Mouse (Mus musculus) kidney, postnatal 0 days (tissue): ENCODE measurements at regions not wholly inside any gene's neighbourhood (a gene's known extent, or its start where the extent isn't known, plus 50 kb on each side); places are given as distances from the start of the nearest gene placed in this dataset.

Experiments
- ATAC-seq: fragments of 200-750 bp; cut with Nextera tagmentation; replicated peaks from 2 replicates; pipeline ENCODE4 v1.8.0; 2017; ENCODE audit warnings: low read depth, moderate number of reproducible peaks, moderate TSS enrichment, moderate library complexity; ENCODE audit not compliant: low FRiP score
- DNase-seq: peaks from one replicate; pipeline ENCODE4 v3.0.0-alpha.2; 2016; ENCODE audit warnings: low spot score
- H3K27ac ChIP-seq: fragments of 300-500 bp; sonication (generic); 2 replicates; pipeline ENCODE4 v1.5.1; 2014; ENCODE audit warnings: mild to moderate bottlenecking
- H3K27me3 ChIP-seq: fragments of 300-500 bp; sonication (generic); 2 replicates; pipeline ENCODE4 v1.6.1; 2014; ENCODE audit warnings: low read length, mixed read lengths; ENCODE audit not compliant: insufficient read depth
- H3K36me3 ChIP-seq: fragments of 300-500 bp; sonication (generic); 2 replicates; pipeline ENCODE4 v1.6.1; 2014; ENCODE audit warnings: low read length, mixed read lengths; ENCODE audit not compliant: insufficient read depth
- H3K4me1 ChIP-seq: fragments of 300-500 bp; sonication (generic); replicated peaks from 2 replicates; pipeline ENCODE4 v1.6.1; 2014; ENCODE audit warnings: antibody characterized with exemption, low read length, mixed read lengths; ENCODE audit not compliant: insufficient read depth
- H3K4me2 ChIP-seq: fragments of 300-500 bp; sonication (generic); 2 replicates; pipeline ENCODE4 v1.6.1; 2014; ENCODE audit warnings: mild to moderate bottlenecking, low read length, moderate library complexity, mixed read lengths
- H3K4me3 ChIP-seq: fragments of 300-500 bp; sonication (generic); replicated peaks from 2 replicates; pipeline ENCODE4 v1.5.1; 2014; ENCODE audit warnings: low read depth, low read length
- H3K9ac ChIP-seq: fragments of 300-500 bp; sonication (generic); 2 replicates; pipeline ENCODE4 v1.6.1; 2014; ENCODE audit warnings: low read depth, low read length
- H3K9me3 ChIP-seq: fragments of 300-500 bp; sonication (generic); replicated peaks from 2 replicates; pipeline ENCODE4 v1.6.1; 2016; ENCODE audit warnings: low read length, inconsistent platforms, mixed read lengths
- CTCF ChIP-seq: IDR thresholded peaks from 2 replicates; pipeline ENCODE4 v1.5.1; 2016; ENCODE audit warnings: antibody characterized with exemption, low read depth, mild to moderate bottlenecking, moderate library complexity
- WGBS: fragments of 180-500 bp; shearing (Covaris S2); extraction: QIAGEN DNeasy Blood & Tissue Kit; methylation state at CpG from one replicate; pipeline ENCODE4 v1.1.7; 2014; 5-methylcytosine and 5-hydroxymethylcytosine counted together

- 79% methylated on average over 2 of the region's 2 CpGs for WGBS
- no peak for ATAC-seq
Measured at GRCm38 (mm10) chr7:83471111-83471510, 113.6 kb upstream of the Tmc3 start.

GRCm38 (mm10) chr7:83474471-83474870, 110.3 kb upstream of the Tmc3 start:
- Histone ChIP-seq H3K9me3 (no peaks in the 10 kb centered on the region), H3K4me1 (no peaks in the 10 kb centered on the region), H3K27ac (no peak overlapping the region), H3K4me3 (no peak overlapping the region), H3K4me2 (no peak overlapping the region), H3K36me3 (no peaks in the 10 kb centered on the region), H3K27me3 (no peaks in the 10 kb centered on the region), H3K9ac (no peak overlapping the region)
- no peak for TF ChIP-seq CTCF
- ATAC-seq (no peak), DNase-seq (no peak)
- 92% methylated on average over 2 of the region's 2 CpGs for WGBS

More at GRCm38 (mm10) chr7:83471111-83471510, 113.6 kb upstream of the Tmc3 start:
- Histone ChIP-seq H3K36me3 (no peaks in the 10 kb centered on the region), H3K4me1 (no peaks in the 10 kb centered on the region), H3K9me3 (no peaks in the 10 kb centered on the region), H3K27ac (no peak overlapping the region), H3K4me3 (no peak overlapping the region), H3K4me2 (no peak overlapping the region), H3K9ac (no peak overlapping the region), H3K27me3 (no peaks in the 10 kb centered on the region)
- TF ChIP-seq CTCF = no peak
- DNase-seq = no peak

- DNase-seq (no peak), ATAC-seq (no peak)
- Histone ChIP-seq H3K4me3 (no peak overlapping the region), H3K9me3 (no peaks in the 10 kb centered on the region), H3K36me3 (no peaks in the 10 kb centered on the region), H3K27ac (no peak overlapping the region), H3K4me2 (no peak overlapping the region), H3K4me1 (no peaks in the 10 kb centered on the region), H3K9ac (no peak overlapping the region), H3K27me3 (no peaks in the 10 kb centered on the region)
- no peak for TF ChIP-seq CTCF
- 57% methylated on average over 3 of the region's 3 CpGs for WGBS
Measured at GRCm38 (mm10) chr7:83474986-83475385, 109.7 kb upstream of the Tmc3 start.

GRCm38 (mm10) chr7:83475438-83476160, 109.1 kb upstream of the Tmc3 start:
- no peaks in the 10 kb centered on the region for H3K4me1 ChIP-seq
- DNase-seq (no peak), ATAC-seq (no peak)
- 66% methylated on average over 8 of the region's 8 CpGs for WGBS
- no peaks in the 10 kb centered on the region for H3K36me3 ChIP-seq
- H3K4me2 ChIP-seq = no peak overlapping the region
- TF ChIP-seq CTCF = no peak
- H3K9ac ChIP-seq = no peak overlapping the region
- H3K27me3 ChIP-seq = no peaks in the 10 kb centered on the region
- no peak overlapping the region for H3K4me3 ChIP-seq
- H3K9me3 ChIP-seq = no peaks in the 10 kb centered on the region
- H3K27ac ChIP-seq = no peak overlapping the region

- DNase-seq (peak; percentile 29), ATAC-seq (no peak)
- Histone ChIP-seq H3K4me1 (no peaks in the 10 kb centered on the region), H3K36me3 (no peaks in the 10 kb centered on the region), H3K4me3 (no peak overlapping the region), H3K9me3 (no peaks in the 10 kb centered on the region), H3K4me2 (no peak overlapping the region), H3K27me3 (no peaks in the 10 kb centered on the region), H3K27ac (no peak overlapping the region), H3K9ac (no peak overlapping the region)
- TF ChIP-seq CTCF = no peak
- 44% methylated on average over 3 of the region's 3 CpGs for WGBS
Measured at GRCm38 (mm10) chr7:83476161-83476495, 108.6 kb upstream of the Tmc3 start.

GRCm38 (mm10) chr7:83476861-83477260, 107.9 kb upstream of the Tmc3 start:
- no peaks in the 10 kb centered on the region for H3K36me3 ChIP-seq
- H3K27ac ChIP-seq = no peak overlapping the region
- no peaks in the 10 kb centered on the region for H3K27me3 ChIP-seq
- ATAC-seq = no peak
- H3K9ac ChIP-seq = no peak overlapping the region
- H3K4me1 ChIP-seq = no peaks in the 10 kb centered on the region
- no peak overlapping the region for H3K4me3 ChIP-seq
- no peak for TF ChIP-seq CTCF
- 81% methylated on average over 3 of the region's 3 CpGs for WGBS
- no peak for DNase-seq
- H3K4me2 ChIP-seq = no peak overlapping the region
- H3K9me3 ChIP-seq = no peaks in the 10 kb centered on the region

GRCm38 (mm10) chr7:83477661-83478121, 107.0 kb upstream of the Tmc3 start:
- 46% methylated on average over 7 of the region's 7 CpGs for WGBS
- peaks cover 1% of the 10 kb centered on the region; the same call in 1 of the 2 replicates for H3K4me1 ChIP-seq
- H3K4me3 ChIP-seq = no peak overlapping the region
- no peak for ATAC-seq
- peak; percentile 42 for DNase-seq
- H3K36me3 ChIP-seq = no peaks in the 10 kb centered on the region
- no peak overlapping the region for H3K4me2 ChIP-seq
- H3K27ac ChIP-seq = no peak overlapping the region
- H3K9me3 ChIP-seq = no peaks in the 10 kb centered on the region
- TF ChIP-seq CTCF = no peak
- no peaks in the 10 kb centered on the region for H3K27me3 ChIP-seq
- no peak overlapping the region for H3K9ac ChIP-seq
